17 mouse cellular contexts compared by ENCODE assay signal in genomic region chr2:127907679-127908042, GRCm38 (mm10).
DNase-seq lines count a peak whose midpoint lies in the region; ATAC-seq and TF ChIP-seq lines count a peak whose summit lies in the region.
"Had no signal": no experiment of that assay in that cellular context is flagged by ENCODE, and none has a peak within 500 bp of the region (broad histone marks: within the 10 kb centered on the region; RNA-seq: fewer than 3 reads in every experiment).

No protein-coding gene starts in this region.

- peak overlapping the region; percentile 15; the same call in 1 of the 2 replicates for H3K4me3 ChIP-seq in forebrain, embryonic 10.5 days
- H3K4me3 ChIP-seq in forebrain, embryonic 13.5 days: no peak overlapping the region
- H3K4me3 ChIP-seq in midbrain, embryonic 11.5 days (ENCODE audit: low read depth, low read length): no peak overlapping the region
- H3K4me3 ChIP-seq in midbrain, postnatal 0 days (ENCODE audit: low read depth, low read length): no peak overlapping the region
- H3K4me3 ChIP-seq in liver, embryonic 12.5 days: no peak overlapping the region
- H3K4me3 ChIP-seq: forebrain, embryonic 12.5 days; hindbrain, embryonic 15.5 days; limb, embryonic 15.5 days; lung, embryonic 15.5 days; neural tube, embryonic 13.5 days had no signal

- DNase-seq in forebrain, embryonic 10.5 days (ENCODE audit: extremely low spot score, low spot score): peak; percentile 60
- DNase-seq in midbrain, embryonic 11.5 days (ENCODE audit: low spot score, missing footprints): no peak
- DNase-seq in midbrain, postnatal 0 days (ENCODE audit: low spot score): no peak
- peak; percentile 49 for DNase-seq in kidney, postnatal 10 days
- DNase-seq in retina, postnatal 1 day: peak; percentile 73
- DNase-seq in urinary bladder, postnatal 25 days (ENCODE audit: low spot score): no peak
- DNase-seq: adrenal gland, postnatal 14 days; cerebellum, postnatal 25 days; gastrocnemius, postnatal 25 days; midbrain, embryonic 14.5 days had no signal

- H3K36me3 ChIP-seq in forebrain, embryonic 10.5 days (replicated peaks): no peaks in the 10 kb centered on the region
- H3K36me3 ChIP-seq in forebrain, embryonic 13.5 days (ENCODE audit: poor library complexity, severe bottlenecking): no peaks in the 10 kb centered on the region
- H3K36me3 ChIP-seq in midbrain, embryonic 11.5 days (ENCODE audit: control insufficient read depth, insufficient read depth, low read length): no peaks in the 10 kb centered on the region
- H3K36me3 ChIP-seq in midbrain, postnatal 0 days (ENCODE audit: insufficient read depth, low read length): no peaks in the 10 kb centered on the region
- no peaks in the 10 kb centered on the region for H3K36me3 ChIP-seq in liver, embryonic 12.5 days
- H3K36me3 ChIP-seq: forebrain, embryonic 12.5 days; hindbrain, embryonic 15.5 days; limb, embryonic 15.5 days; lung, embryonic 15.5 days; neural tube, embryonic 13.5 days had no signal

- peaks cover 54% of the 10 kb centered on the region for H3K4me1 ChIP-seq in forebrain, embryonic 10.5 days
- H3K4me1 ChIP-seq in forebrain, embryonic 13.5 days: peaks cover 9% of the 10 kb centered on the region
- H3K4me1 ChIP-seq in midbrain, embryonic 11.5 days (ENCODE audit: control insufficient read depth, insufficient read depth, low read length): peaks cover 19% of the 10 kb centered on the region
- no peaks in the 10 kb centered on the region for H3K4me1 ChIP-seq in midbrain, postnatal 0 days (ENCODE audit: insufficient read depth, low read length)
- H3K4me1 ChIP-seq in liver, embryonic 12.5 days: 0 out of 2 replicates have a peak, but pooled peaks cover 2% of the 10 kb centered on the region
- H3K4me1 ChIP-seq: hindbrain, embryonic 15.5 days had no signal

- H3K27me3 ChIP-seq in forebrain, embryonic 10.5 days (ENCODE audit: poor library complexity, severe bottlenecking): peaks cover 22% of the 10 kb centered on the region; the same call in 1 of the 2 replicates
- H3K27me3 ChIP-seq in forebrain, embryonic 13.5 days: no peaks in the 10 kb centered on the region
- H3K27me3 ChIP-seq in midbrain, embryonic 11.5 days (ENCODE audit: control insufficient read depth, insufficient read depth, low read length): no peaks in the 10 kb centered on the region; the same call in 1 of the 2 replicates
- H3K27me3 ChIP-seq in midbrain, postnatal 0 days (ENCODE audit: insufficient read depth, low read length): no peaks in the 10 kb centered on the region
- H3K27me3 ChIP-seq in liver, embryonic 12.5 days (replicated peaks): peaks cover 3% of the 10 kb centered on the region
- H3K27me3 ChIP-seq: forebrain, embryonic 12.5 days; hindbrain, embryonic 15.5 days; lung, embryonic 15.5 days; neural tube, embryonic 13.5 days had no signal

- 18% methylated on average over 1 of the region's 1 CpGs for WGBS in forebrain, embryonic 10.5 days
- 5% methylated on average over 1 of the region's 1 CpGs for WGBS in forebrain, embryonic 13.5 days
- 8% methylated on average over 1 of the region's 1 CpGs for WGBS in midbrain, embryonic 11.5 days
- WGBS in midbrain, postnatal 0 days: 41% methylated on average over 1 of the region's 1 CpGs
- WGBS in liver, embryonic 12.5 days (ENCODE audit: insufficient replicate concordance): 75% methylated on average over 1 of the region's 1 CpGs

- H3K9me3 ChIP-seq in forebrain, embryonic 10.5 days: no peaks in the 10 kb centered on the region
- H3K9me3 ChIP-seq in forebrain, embryonic 13.5 days (replicated peaks): no peaks in the 10 kb centered on the region
- H3K9me3 ChIP-seq in midbrain, embryonic 11.5 days (ENCODE audit: control insufficient read depth, low read length): no peaks in the 10 kb centered on the region
- no peaks in the 10 kb centered on the region for H3K9me3 ChIP-seq in midbrain, postnatal 0 days (ENCODE audit: low read length)
- H3K9me3 ChIP-seq in liver, embryonic 12.5 days (replicated peaks): no peaks in the 10 kb centered on the region
- H3K9me3 ChIP-seq: forebrain, embryonic 12.5 days; hindbrain, embryonic 15.5 days; limb, embryonic 15.5 days; lung, embryonic 15.5 days; neural tube, embryonic 13.5 days had no signal

- H3K4me2 ChIP-seq in forebrain, embryonic 13.5 days: no peak overlapping the region
- H3K4me2 ChIP-seq in midbrain, embryonic 11.5 days: no peak overlapping the region
- H3K4me2 ChIP-seq in midbrain, postnatal 0 days (ENCODE audit: low read depth, low read length, poor library complexity, severe bottlenecking): no peak overlapping the region
- no peak overlapping the region for H3K4me2 ChIP-seq in liver, embryonic 12.5 days
- H3K4me2 ChIP-seq: forebrain, embryonic 12.5 days; hindbrain, embryonic 15.5 days; limb, embryonic 15.5 days; lung, embryonic 15.5 days; neural tube, embryonic 13.5 days had no signal

- ATAC-seq in forebrain, embryonic 13.5 days: no peak
- ATAC-seq in midbrain, embryonic 11.5 days (ENCODE audit: low FRiP score): peak; percentile 67
- no peak for ATAC-seq in midbrain, postnatal 0 days (ENCODE audit: low FRiP score)
- ATAC-seq in liver, embryonic 12.5 days: no peak

- TF ChIP-seq CTCF in midbrain, postnatal 0 days (IDR thresholded peaks at IDR 0.05): no peak

- peak overlapping the region; percentile 71 for H3K27ac ChIP-seq in forebrain, embryonic 10.5 days
- no peak overlapping the region for H3K27ac ChIP-seq in forebrain, embryonic 13.5 days
- no peak overlapping the region for H3K27ac ChIP-seq in midbrain, embryonic 11.5 days (ENCODE audit: low read depth, low read length)
- H3K27ac ChIP-seq in midbrain, postnatal 0 days (ENCODE audit: low read depth, low read length): no peak overlapping the region
- H3K27ac ChIP-seq in liver, embryonic 12.5 days: no peak overlapping the region
- H3K27ac ChIP-seq: forebrain, embryonic 12.5 days; hindbrain, embryonic 15.5 days; limb, embryonic 15.5 days; lung, embryonic 15.5 days; neural tube, embryonic 13.5 days had no signal

- no peak overlapping the region for H3K9ac ChIP-seq in forebrain, embryonic 13.5 days
- no peak overlapping the region for H3K9ac ChIP-seq in midbrain, embryonic 11.5 days (ENCODE audit: low read length)
- H3K9ac ChIP-seq in midbrain, postnatal 0 days (replicated peaks; ENCODE audit: low read length, poor library complexity, severe bottlenecking): no peak overlapping the region
- H3K9ac ChIP-seq in liver, embryonic 12.5 days: no peak overlapping the region
- H3K9ac ChIP-seq: forebrain, embryonic 12.5 days; hindbrain, embryonic 15.5 days; limb, embryonic 15.5 days; lung, embryonic 15.5 days; neural tube, embryonic 13.5 days had no signal

Comparison
In these comparisons a context has a peak if more than half of its experiments do, and no peak if none do; other contexts are left out.
1. DNase-seq: peak in forebrain, embryonic 10.5 days (single experiment), kidney, postnatal 10 days (single experiment) and retina, postnatal 1 day (single experiment); none in midbrain, embryonic 11.5 days (single experiment), midbrain, postnatal 0 days (single experiment) and urinary bladder, postnatal 25 days (single experiment).